Mouse (Mus musculus): Measurements from ENCODE around the gene Gm21093.
"Not testable (repeated sequence)": the region's sequence is repeated elsewhere in the genome, so short reads cannot be mapped to it uniquely, and the experiment has no call there.

The Gm21093 gene

GRCm38 (mm10) chr4:42034626-42035025, at the start of gene Gm21093:
Gene Gm21093 (minus strand): TSS chr4:42034726.
- DNase-seq (ENCODE audit: low read depth, low spot score) = not testable (repeated sequence)

Measured in ZHBTc4 (cell line).